Mouse (Mus musculus) liver, embryonic 14.5 days (tissue): ENCODE measurements at regions not wholly inside any gene's neighbourhood (a gene's known extent, or its start where the extent isn't known, plus 50 kb on each side); places are given as distances from the start of the nearest gene placed in this dataset.

Experiments used
- CTCF ChIP-seq: IDR thresholded peaks from 2 replicates; pipeline ENCODE4 v1.5.1; 2016; ENCODE audit warnings: antibody characterized with exemption, low read depth, control low read depth
- EP300 ChIP-seq: IDR thresholded peaks from 2 replicates; pipeline ENCODE4 v1.6.1; 2016; ENCODE audit warnings: antibody characterized with exemption, low read depth

DNA sequence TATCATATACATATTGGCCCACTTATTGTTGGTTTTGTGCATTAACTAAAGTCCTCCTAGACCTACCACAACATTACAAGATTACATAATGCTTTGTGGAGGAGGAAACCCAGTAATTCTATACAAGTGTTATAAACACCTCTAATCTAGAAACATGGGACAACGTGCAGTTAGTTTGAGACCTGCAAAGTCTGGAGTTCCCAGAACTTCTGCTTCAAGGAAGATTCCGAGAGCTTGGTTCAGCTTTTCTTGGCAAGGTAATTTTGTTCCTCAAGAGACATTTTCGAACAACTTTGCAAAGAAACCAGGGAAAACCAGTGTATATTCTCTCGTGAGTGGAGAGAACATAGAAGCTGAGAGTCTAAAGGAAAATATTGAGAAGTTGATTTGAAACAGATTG is 254.0 kb downstream of the Gm10184 start:
- TF ChIP-seq EP300 = no peak
- no peak for TF ChIP-seq CTCF
